Mouse (Mus musculus) midbrain, embryonic 13.5 days (tissue): ENCODE data around the gene Rbms2. TPM values are rescaled to one million over a fixed set of nuclear protein-coding genes. Genes with fewer than 3 reads are reported as not detected.
"Not testable (repeated sequence)": the region's sequence is repeated elsewhere in the genome, so short reads cannot be mapped to it uniquely, and the experiment has no call there.

Experiments
- ATAC-seq: fragments of 200-750 bp; cut with Nextera tagmentation; 2 replicates; pipeline ENCODE4 v1.8.0; 2017; ENCODE audit warnings: mild to moderate bottlenecking, moderate TSS enrichment, moderate library complexity
- H3K27ac ChIP-seq: fragments of 300-500 bp; sonication (generic); 2 replicates; pipeline ENCODE4 v1.5.1; 2015; ENCODE audit warnings: inconsistent platforms, mild to moderate bottlenecking, moderate library complexity
- H3K27me3 ChIP-seq: fragments of 300-500 bp; sonication (generic); 2 replicates; pipeline ENCODE4 v1.6.1; 2015; ENCODE audit warnings: mild to moderate bottlenecking, inconsistent platforms
- H3K36me3 ChIP-seq: fragments of 300-500 bp; sonication (generic); 2 replicates; pipeline ENCODE4 v1.6.1; 2015; ENCODE audit warnings: mild to moderate bottlenecking, inconsistent platforms
- H3K4me1 ChIP-seq: fragments of 300-500 bp; sonication (generic); replicated peaks from 2 replicates; pipeline ENCODE4 v1.6.1; 2015; ENCODE audit warnings: inconsistent platforms
- H3K4me2 ChIP-seq: fragments of 300-500 bp; sonication (generic); replicated peaks from 2 replicates; pipeline ENCODE4 v1.6.1; 2015; ENCODE audit warnings: moderate library complexity, mild to moderate bottlenecking, inconsistent platforms
- H3K4me3 ChIP-seq: fragments of 300-500 bp; sonication (generic); replicated peaks from 2 replicates; pipeline ENCODE4 v1.5.1; 2015; ENCODE audit warnings: mild to moderate bottlenecking, inconsistent platforms
- H3K9ac ChIP-seq: fragments of 300-500 bp; sonication (generic); replicated peaks from 2 replicates; pipeline ENCODE4 v1.6.1; 2015; ENCODE audit warnings: mild to moderate bottlenecking, inconsistent platforms
- H3K9me3 ChIP-seq: fragments of 300-500 bp; sonication (generic); 2 replicates; pipeline ENCODE4 v1.6.1; 2016; ENCODE audit warnings: mild to moderate bottlenecking, inconsistent platforms
- WGBS: fragments of 180-500 bp; shearing (Covaris S2); methylation state at CpG from one replicate; pipeline ENCODE4 v1.1.7; 2015; 5-methylcytosine and 5-hydroxymethylcytosine counted together
- polyA plus RNA-seq: library from polyadenylated mRNA; unstranded; fragments of >200 nt; fragmentation: Nextera tagmentation; extraction: Ambion mirVana; gene quantifications from 2 replicates; pipeline ENCODE4 v1.2.1, GENCODE M21; 2015

The Rbms2 gene
- polyA plus RNA-seq, 1 experiment from 2014 or later: 10.9 TPM

DNA sequence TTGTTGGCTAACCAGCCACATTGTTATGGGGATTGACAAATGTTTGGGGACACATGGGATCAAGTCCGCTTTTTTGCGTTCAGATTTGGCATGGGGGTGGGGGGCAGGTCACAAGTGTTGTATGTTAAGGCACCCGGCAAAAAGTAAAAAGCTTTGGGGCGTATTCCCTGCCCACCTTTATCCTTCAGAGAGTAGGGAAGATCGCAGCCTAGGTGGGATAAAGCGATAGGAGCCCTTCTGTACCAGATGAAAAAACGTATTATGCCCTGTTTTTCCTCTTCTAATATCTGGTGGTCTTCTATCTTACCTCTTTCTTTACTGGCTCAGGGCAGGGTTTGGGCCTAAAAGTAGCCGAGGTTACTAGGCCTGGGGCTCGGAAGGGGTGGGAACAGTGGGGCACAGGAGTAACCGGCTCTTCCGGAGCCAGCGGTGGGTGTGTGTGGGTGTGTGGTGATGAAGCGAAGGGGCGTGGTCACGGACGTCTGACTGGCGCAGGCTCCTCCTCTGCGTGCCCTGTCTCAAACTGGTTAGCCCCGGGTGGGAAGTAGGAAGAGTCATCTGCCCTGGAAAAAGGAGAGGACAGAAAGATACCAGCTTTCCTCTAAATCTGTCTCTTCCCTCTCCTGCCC is 85.6 kb downstream of the Rbms2 start:
- H3K9ac ChIP-seq: peak overlapping the region; percentile 8; the same call in 1 of the 2 replicates
- ATAC-seq: peak; percentile 41
- H3K27ac ChIP-seq: peak overlapping the region; percentile 51; the same call in 1 of the 2 replicates

GRCm38 (mm10) chr10:128093496-128094294 is 86.4 kb downstream of the Rbms2 start:
- ATAC-seq: no peak
- H3K4me3 ChIP-seq: peak overlapping the region; percentile 71
- H3K36me3 ChIP-seq: peaks cover 22% of the 10 kb centered on the region
- H3K9ac ChIP-seq: peak overlapping the region; percentile 74
- H3K27me3 ChIP-seq: no peaks in the 10 kb centered on the region
- H3K27ac ChIP-seq: peak overlapping the region; percentile 84
- H3K4me2 ChIP-seq: peak overlapping the region; percentile 92
- WGBS: 23% methylated on average over 13 of the region's 13 CpGs
- H3K9me3 ChIP-seq: no peaks in the 10 kb centered on the region
- peaks cover 55% of the 10 kb centered on the region for H3K4me1 ChIP-seq

More for the DNA sequence above, 85.6 kb downstream of the Rbms2 start:
- Histone ChIP-seq H3K4me1 (peaks cover 58% of the 10 kb centered on the region), H3K4me2 (peak overlapping the region; percentile 92), H3K9me3 (no peaks in the 10 kb centered on the region), H3K27me3 (no peaks in the 10 kb centered on the region), H3K36me3 (peaks cover 14% of the 10 kb centered on the region), H3K4me3 (peak overlapping the region; percentile 71)
- 9% methylated on average over 19 of the region's 19 CpGs for WGBS

DNA sequence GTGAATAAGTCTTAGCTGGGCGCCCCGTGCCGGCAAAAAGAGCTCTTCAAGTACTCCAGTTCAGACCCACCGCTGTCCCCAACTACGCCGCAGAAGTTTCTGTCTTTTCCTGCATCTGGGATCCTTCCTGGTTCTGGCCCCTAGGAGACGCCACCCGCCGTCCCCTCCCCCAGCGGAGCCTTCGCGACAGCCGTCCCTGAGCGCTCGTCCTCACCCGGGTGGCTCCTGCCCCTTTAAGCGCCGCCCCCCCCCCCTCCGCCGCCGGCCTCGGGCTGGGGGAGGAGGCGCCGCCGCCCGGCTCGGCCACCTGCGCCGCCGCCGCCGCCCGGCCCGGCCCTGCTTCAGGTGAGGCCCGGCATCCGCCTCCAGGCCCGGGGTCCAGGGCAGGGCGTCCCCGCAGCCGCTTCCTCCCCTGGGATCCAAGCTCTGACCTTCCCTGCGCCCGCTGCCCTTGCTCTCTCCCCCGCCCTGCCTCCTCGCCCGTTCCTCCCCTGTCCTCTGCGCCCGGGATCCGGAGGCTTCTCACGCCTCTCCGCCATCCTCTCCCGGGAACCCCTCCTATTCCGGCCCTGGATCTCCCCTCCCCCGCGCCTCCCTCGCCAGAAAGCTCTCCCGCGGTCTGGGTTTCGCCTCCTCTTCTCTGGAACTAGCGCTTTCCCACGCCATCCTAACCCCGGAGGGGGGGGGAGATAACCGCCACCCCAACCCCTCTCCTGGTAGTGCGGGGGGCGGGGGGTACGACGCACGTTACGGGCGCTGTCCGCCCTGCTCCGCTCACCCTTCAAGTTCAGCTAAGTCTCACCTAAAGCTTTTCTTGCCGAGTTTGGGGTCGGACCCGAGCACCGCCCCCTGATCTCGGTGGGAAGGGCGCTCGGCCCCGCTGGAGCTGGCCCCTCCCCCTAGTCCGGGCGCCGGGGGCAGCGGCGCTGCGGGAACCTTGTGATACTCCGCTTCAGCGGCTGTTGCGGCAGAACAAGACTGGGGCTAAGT is 87.3 kb downstream of the Rbms2 start:
- under 1% methylated on average over 63 of the region's 88 CpGs for WGBS
- Histone ChIP-seq H3K4me3 (peak overlapping the region; percentile 71), H3K36me3 (peaks cover 31% of the 10 kb centered on the region), H3K9me3 (no peaks in the 10 kb centered on the region), H3K4me1 (peaks cover 46% of the 10 kb centered on the region), H3K9ac (peak overlapping the region; percentile 74), H3K27ac (peak overlapping the region; percentile 84), H3K27me3 (no peaks in the 10 kb centered on the region), H3K4me2 (peak overlapping the region; percentile 92)
- peak; percentile 49 for ATAC-seq

- H3K4me3 ChIP-seq: peak within 1 kb of the TSS; percentile 71
- peaks cover 45% of the 10 kb centered on the region for H3K4me1 ChIP-seq
- peak; percentile 11; the same call in 1 of the 2 replicates for ATAC-seq
- WGBS: 1% methylated on average over 20 of the region's 20 CpGs
- peak within 1 kb of the TSS; percentile 74 for H3K9ac ChIP-seq
- no peaks in the 10 kb centered on the region for H3K27me3 ChIP-seq
- peak within 1 kb of the TSS; percentile 84 for H3K27ac ChIP-seq
- peak within 1 kb of the TSS; percentile 92 for H3K4me2 ChIP-seq
- H3K9me3 ChIP-seq: no peaks in the 10 kb centered on the region
- peaks cover 39% of the 10 kb centered on the region for H3K36me3 ChIP-seq
Observed at GRCm38 (mm10) chr10:128091564-128092505, 88.3 kb downstream of the Rbms2 start, which contains the start of gene Baz2a. Gene Baz2a, plus strand, starts transcription at chr10:128091577.

GRCm38 (mm10) chr10:128090651-128091563 is 89.2 kb downstream of the Rbms2 start:
- Histone ChIP-seq H3K9ac (peak overlapping the region; percentile 74), H3K4me1 (peaks cover 46% of the 10 kb centered on the region), H3K4me2 (peak overlapping the region; percentile 92), H3K27ac (peak overlapping the region; percentile 53), H3K4me3 (peak overlapping the region; percentile 71), H3K27me3 (no peaks in the 10 kb centered on the region), H3K9me3 (no peaks in the 10 kb centered on the region), H3K36me3 (peaks cover 49% of the 10 kb centered on the region)
- WGBS: 9% methylated on average over 14 of the region's 14 CpGs
- peak; percentile 38 for ATAC-seq

DNA sequence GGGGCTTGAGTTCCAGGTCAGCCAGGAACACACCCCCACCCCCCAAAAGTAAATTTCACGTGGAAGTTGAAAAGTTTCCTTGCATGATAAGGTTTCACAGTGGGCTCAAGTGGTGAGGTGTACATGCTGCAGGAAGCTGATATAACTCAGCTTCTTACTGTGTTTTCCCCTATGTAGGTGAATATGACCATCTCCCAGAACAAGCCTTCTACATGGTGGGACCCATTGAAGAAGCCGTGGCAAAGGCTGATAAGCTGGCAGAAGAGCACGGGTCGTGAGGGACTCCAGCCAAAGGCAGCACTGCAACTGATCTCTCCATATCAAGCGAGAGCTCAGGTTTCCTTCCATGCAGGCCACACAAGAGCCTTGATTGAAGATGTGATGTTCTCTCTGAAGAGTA is 90.3 kb downstream of the Rbms2 start:
- Histone ChIP-seq H3K4me2 (no peak overlapping the region), H3K27me3 (no peaks in the 10 kb centered on the region), H3K9me3 (no peaks in the 10 kb centered on the region), H3K4me3 (no peak overlapping the region), H3K27ac (no peak overlapping the region), H3K4me1 (peaks cover 52% of the 10 kb centered on the region), H3K36me3 (peaks cover 59% of the 10 kb centered on the region), H3K9ac (no peak overlapping the region)
- 76% methylated on average over 5 of the region's 5 CpGs for WGBS
- no peak for ATAC-seq

DNA sequence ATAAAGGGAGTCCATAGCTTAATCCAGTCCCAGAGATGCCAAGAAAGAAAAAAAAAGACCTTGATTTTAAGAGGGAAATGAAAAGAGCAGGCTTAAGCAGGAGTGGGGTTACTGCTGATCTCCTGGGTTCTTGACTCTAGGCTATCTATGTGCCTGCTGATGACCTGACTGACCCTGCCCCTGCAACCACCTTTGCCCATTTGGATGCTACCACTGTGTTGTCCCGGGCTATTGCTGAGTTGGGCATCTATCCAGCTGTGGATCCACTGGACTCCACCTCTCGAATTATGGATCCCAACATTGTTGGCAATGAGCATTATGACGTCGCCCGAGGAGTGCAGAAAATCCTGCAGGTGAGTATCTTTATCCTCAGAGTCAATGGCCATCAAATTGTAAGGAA is 91.9 kb downstream of the Rbms2 start:
- Histone ChIP-seq H3K9me3 (no peaks in the 10 kb centered on the region), H3K4me3 (no peak overlapping the region), H3K36me3 (peaks cover 61% of the 10 kb centered on the region), H3K4me2 (no peak overlapping the region), H3K27me3 (no peaks in the 10 kb centered on the region), H3K27ac (no peak overlapping the region), H3K4me1 (peaks cover 43% of the 10 kb centered on the region), H3K9ac (no peak overlapping the region)
- WGBS: 96% methylated on average over 5 of the region's 5 CpGs
- ATAC-seq: no peak

DNA sequence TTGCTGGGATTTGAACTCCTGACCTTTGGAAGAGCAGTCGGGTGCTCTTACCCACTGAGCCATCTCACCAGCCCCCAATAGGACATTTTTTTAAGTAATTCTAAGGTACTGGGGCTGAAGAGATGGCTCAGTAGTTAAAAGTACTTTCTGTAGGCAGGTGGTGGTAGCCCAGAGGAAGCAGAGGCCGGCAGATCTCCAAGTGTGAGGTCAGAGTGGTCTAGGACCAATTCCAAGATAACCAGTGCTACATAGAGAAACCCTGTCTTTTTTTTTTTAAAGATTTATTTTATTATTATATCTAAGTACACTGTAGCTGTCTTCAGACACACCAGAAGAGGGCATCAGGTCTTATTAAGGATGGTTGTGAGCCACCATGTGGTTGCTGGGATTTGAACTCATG is 92.9 kb downstream of the Rbms2 start:
- not testable (repeated sequence) for H3K4me3 ChIP-seq, H3K9ac ChIP-seq, ATAC-seq, H3K4me2 ChIP-seq, H3K27me3 ChIP-seq, H3K27ac ChIP-seq, H3K9me3 ChIP-seq
- 92% methylated on average over 2 of the region's 2 CpGs for WGBS
- H3K36me3 ChIP-seq: peaks cover 61% of the 10 kb centered on the region
- H3K4me1 ChIP-seq: peaks cover 42% of the 10 kb centered on the region

DNA sequence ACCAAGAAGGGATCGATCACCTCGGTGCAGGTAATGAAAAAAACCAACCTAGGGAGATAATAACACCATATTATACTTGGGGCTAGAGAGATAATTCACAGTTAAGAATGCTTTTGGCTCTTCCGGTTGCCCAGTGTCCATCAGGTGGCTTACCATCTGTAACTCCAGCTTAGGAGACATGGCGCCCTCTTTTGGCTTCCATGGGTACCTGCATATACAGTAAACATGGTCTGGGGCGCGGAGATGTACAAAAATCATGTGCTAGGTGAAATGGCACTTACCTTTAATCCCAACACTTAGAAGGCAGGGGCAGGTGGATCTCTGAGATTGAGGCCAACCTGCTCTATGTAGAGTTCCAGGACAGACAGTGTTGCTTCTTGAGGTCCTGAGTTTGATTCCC is 93.7 kb downstream of the Rbms2 start:
- Histone ChIP-seq H3K4me1 (peaks cover 40% of the 10 kb centered on the region), H3K36me3 (peaks cover 61% of the 10 kb centered on the region), H3K9me3 (no peaks in the 10 kb centered on the region), H3K27me3 (no peaks in the 10 kb centered on the region), H3K4me3 (no peak overlapping the region), H3K4me2 (no peak overlapping the region), H3K9ac (no peak overlapping the region), H3K27ac (no peak overlapping the region)
- ATAC-seq: no peak
- WGBS: 79% methylated on average over 6 of the region's 6 CpGs

DNA sequence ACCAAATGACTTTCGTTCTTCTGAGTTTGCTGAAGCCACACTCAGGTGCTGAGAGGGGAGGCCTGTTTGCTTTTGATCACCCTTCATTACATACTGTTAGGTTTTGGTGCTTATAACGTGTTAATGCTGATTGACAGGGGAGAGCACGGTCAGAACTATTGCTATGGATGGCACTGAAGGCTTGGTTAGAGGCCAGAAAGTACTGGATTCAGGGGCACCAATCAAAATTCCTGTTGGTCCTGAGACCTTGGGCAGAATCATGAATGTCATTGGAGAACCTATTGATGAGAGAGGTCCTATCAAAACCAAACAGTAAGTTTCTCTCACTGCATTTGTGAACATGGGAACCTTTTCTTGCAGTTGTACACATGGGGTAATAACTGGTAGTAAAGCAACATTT is 95.9 kb downstream of the Rbms2 start:
- Histone ChIP-seq H3K9ac (peak overlapping the region; percentile 97), H3K9me3 (no peaks in the 10 kb centered on the region), H3K27me3 (no peaks in the 10 kb centered on the region), H3K4me2 (peak overlapping the region; percentile 89), H3K27ac (peak overlapping the region; percentile 91; the same call in 1 of the 2 replicates), H3K4me3 (peak overlapping the region; percentile 92), H3K36me3 (peaks cover 44% of the 10 kb centered on the region), H3K4me1 (peaks cover 31% of the 10 kb centered on the region)
- ATAC-seq: no peak
- WGBS: 2% methylated on average over 3 of the region's 3 CpGs
